Mouse (Mus musculus) urinary bladder, postnatal 14 days (tissue): ENCODE results near the gene Gm20715.
"Not testable (repeated sequence)": the region's sequence is repeated elsewhere in the genome, so short reads cannot be mapped to it uniquely, and the experiment has no call there.

ENCODE experiments used
- DNase-seq: peaks from one replicate; pipeline ENCODE4 v3.0.0; 2021; ENCODE audit warnings: low spot score

The Gm20715 gene

GRCm38 (mm10) chr7:6430342-6430741 is 20.3 kb downstream of the Gm20715 start:
- no peak for DNase-seq

- DNase-seq = no peak
Observed at GRCm38 (mm10) chr7:6438388-6438787, 28.3 kb downstream of the Gm20715 start, which contains the start of gene Olfr1344. Gene Olfr1344 (plus strand): TSS chr7:6438688.

GRCm38 (mm10) chr7:6441173-6441572 is 31.1 kb downstream of the Gm20715 start:
- no peak for DNase-seq

- no peak for DNase-seq
Observed at GRCm38 (mm10) chr7:6447771-6448170, 37.7 kb downstream of the Gm20715 start.

- DNase-seq = no peak
Observed at GRCm38 (mm10) chr7:6455868-6456267, 45.8 kb downstream of the Gm20715 start, which contains the start of gene Olfr1336. Gene Olfr1336 (plus strand): TSS chr7:6456168.

GRCm38 (mm10) chr7:6456399-6456798 is 46.3 kb downstream of the Gm20715 start:
- no peak for DNase-seq

GRCm38 (mm10) chr7:6466951-6467350 is 56.9 kb downstream of the Gm20715 start, which contains the start of gene Olfr1346:
Gene Olfr1346 (plus strand): TSS chr7:6467101.
- DNase-seq = no peak

- not testable (repeated sequence) for DNase-seq
Observed at GRCm38 (mm10) chr7:6477633-6478032, 67.6 kb downstream of the Gm20715 start.

- DNase-seq = no peak
Observed at GRCm38 (mm10) chr7:6486841-6487240, 76.8 kb downstream of the Gm20715 start, which contains the start of gene Olfr5. Gene Olfr5 (minus strand): TSS chr7:6486941.
